Comparison of ENCODE assay signal across 12 mouse cellular contexts in genomic region chr9:40764887-40765580, GRCm38 (mm10). TPM values are rescaled to one million over a fixed set of nuclear protein-coding genes. Genes with fewer than 3 reads are reported as not detected.
A peak's percentile ranks its signal among the peaks of the same experiment; 100 is the strongest.
DNase-seq lines count a peak whose midpoint lies in the region; ATAC-seq and TF ChIP-seq lines count a peak whose summit lies in the region.
"Had no signal": no experiment of that assay in that cellular context is flagged by ENCODE, and none has a peak within 500 bp of the region (broad histone marks: within the 10 kb centered on the region; RNA-seq: fewer than 3 reads in every experiment).

No protein-coding gene starts in this region.

- TF ChIP-seq CTCF in kidney, postnatal 0 days (IDR thresholded peaks at IDR 0.05; ENCODE audit: low read depth): peak; percentile 34; the same call in 1 of the 2 replicates
- no peak for TF ChIP-seq CTCF in E14TG2a.4 (conservative IDR thresholded peaks at IDR 0.05; ENCODE audit: low read length)
- peak; percentile 55 for TF ChIP-seq CTCF in intestine, postnatal 0 days (IDR thresholded peaks at IDR 0.05; ENCODE audit: low read depth)

- WGBS in kidney, postnatal 0 days: 83% methylated on average over 8 of the region's 9 CpGs
- 56% methylated on average over 9 of the region's 9 CpGs for WGBS in intestine, postnatal 0 days
- WGBS in hindbrain, embryonic 13.5 days: 84% methylated on average over 8 of the region's 9 CpGs

- peaks cover 4% of the 10 kb centered on the region; the same call in 1 of the 2 replicates for H3K36me3 ChIP-seq in kidney, postnatal 0 days (ENCODE audit: insufficient read depth, low read length)
- no peaks in the 10 kb centered on the region; the same call in 1 of the 2 replicates for H3K36me3 ChIP-seq in E14TG2a.4 (ENCODE audit: insufficient read depth, low read length)
- H3K36me3 ChIP-seq in intestine, postnatal 0 days (ENCODE audit: control insufficient read depth, insufficient read depth): peaks cover 6% of the 10 kb centered on the region; the same call in 1 of the 2 replicates
- H3K36me3 ChIP-seq in hindbrain, embryonic 13.5 days: peaks cover 34% of the 10 kb centered on the region
- H3K36me3 ChIP-seq: midbrain, embryonic 15.5 days had no signal

- no peak for DNase-seq in kidney, postnatal 0 days (ENCODE audit: low spot score)
- DNase-seq in kidney, postnatal 25 days: no peak
- DNase-seq in 416B (ENCODE audit: low read depth): peak; percentile 87
- DNase-seq in spleen, postnatal 4 days (ENCODE audit: low spot score in 2 of 2): no peak
- no peak for DNase-seq in right cerebral cortex, postnatal 14 days
- DNase-seq: cerebellum, postnatal 10 days had no signal

- H3K9me3 ChIP-seq in kidney, postnatal 0 days (replicated peaks; ENCODE audit: low read length): no peaks in the 10 kb centered on the region
- peaks cover 12% of the 10 kb centered on the region for H3K9me3 ChIP-seq in E14TG2a.4 (ENCODE audit: low read length)
- H3K9me3 ChIP-seq in intestine, postnatal 0 days (ENCODE audit: control insufficient read depth): no peaks in the 10 kb centered on the region
- H3K9me3 ChIP-seq in hindbrain, embryonic 13.5 days: no peaks in the 10 kb centered on the region
- H3K9me3 ChIP-seq: hindbrain, embryonic 12.5 days; limb, embryonic 15.5 days; midbrain, embryonic 15.5 days had no signal

- no peak overlapping the region for H3K4me3 ChIP-seq in kidney, postnatal 0 days (replicated peaks; ENCODE audit: low read depth, low read length)
- H3K4me3 ChIP-seq in E14TG2a.4 (replicated peaks; ENCODE audit: low read length): 0 out of 2 replicates have a peak overlapping the region, but pooled peaks have one; percentile 13
- peak overlapping the region; percentile 23 for H3K4me3 ChIP-seq in intestine, postnatal 0 days (ENCODE audit: low read depth, low read length)
- no peak overlapping the region for H3K4me3 ChIP-seq in hindbrain, embryonic 13.5 days
- H3K4me3 ChIP-seq: hindbrain, embryonic 12.5 days; limb, embryonic 15.5 days; midbrain, embryonic 15.5 days had no signal

- no peaks in the 10 kb centered on the region for H3K27me3 ChIP-seq in kidney, postnatal 0 days (ENCODE audit: insufficient read depth, low read length)
- H3K27me3 ChIP-seq in E14TG2a.4 (ENCODE audit: insufficient read depth, low read length): no peaks in the 10 kb centered on the region
- H3K27me3 ChIP-seq in intestine, postnatal 0 days (replicated peaks; ENCODE audit: control insufficient read depth, insufficient read depth, low read length): no peaks in the 10 kb centered on the region
- H3K27me3 ChIP-seq in hindbrain, embryonic 13.5 days: no peaks in the 10 kb centered on the region
- H3K27me3 ChIP-seq: hindbrain, embryonic 12.5 days; limb, embryonic 15.5 days; midbrain, embryonic 15.5 days had no signal

- no peak for ATAC-seq in kidney, postnatal 0 days (replicated peaks; ENCODE audit: low FRiP score, low read depth)
- ATAC-seq in intestine, postnatal 0 days: peak; percentile 73
- ATAC-seq in hindbrain, embryonic 13.5 days (ENCODE audit: low FRiP score): no peak
- ATAC-seq: midbrain, embryonic 15.5 days had no signal

- H3K9ac ChIP-seq in kidney, postnatal 0 days (ENCODE audit: low read depth, low read length): no peak overlapping the region
- H3K9ac ChIP-seq in intestine, postnatal 0 days (ENCODE audit: low read depth, low read length): no peak overlapping the region
- H3K9ac ChIP-seq in hindbrain, embryonic 13.5 days: no peak overlapping the region
- H3K9ac ChIP-seq: hindbrain, embryonic 12.5 days; limb, embryonic 15.5 days; midbrain, embryonic 15.5 days had no signal

- no peaks in the 10 kb centered on the region for H3K4me1 ChIP-seq in kidney, postnatal 0 days (replicated peaks; ENCODE audit: insufficient read depth, low read length)
- H3K4me1 ChIP-seq in E14TG2a.4 (replicated peaks; ENCODE audit: low read depth, low read length): peaks cover 40% of the 10 kb centered on the region
- H3K4me1 ChIP-seq in intestine, postnatal 0 days (replicated peaks; ENCODE audit: control insufficient read depth, insufficient read depth, low read length): no peaks in the 10 kb centered on the region
- 0 out of 2 replicates have a peak, but pooled peaks cover under 1% of the 10 kb centered on the region for H3K4me1 ChIP-seq in hindbrain, embryonic 13.5 days (replicated peaks)
- H3K4me1 ChIP-seq: hindbrain, embryonic 12.5 days; limb, embryonic 15.5 days; midbrain, embryonic 15.5 days had no signal

- H3K4me2 ChIP-seq in kidney, postnatal 0 days (ENCODE audit: low read length): no peak overlapping the region
- peak overlapping the region; percentile 53 for H3K4me2 ChIP-seq in intestine, postnatal 0 days (replicated peaks; ENCODE audit: low read depth)
- H3K4me2 ChIP-seq in hindbrain, embryonic 13.5 days: no peak overlapping the region
- H3K4me2 ChIP-seq: hindbrain, embryonic 12.5 days; limb, embryonic 15.5 days; midbrain, embryonic 15.5 days had no signal

- no peak overlapping the region for H3K27ac ChIP-seq in kidney, postnatal 0 days
- H3K27ac ChIP-seq in intestine, postnatal 0 days (ENCODE audit: low read depth, low read length): peak overlapping the region; percentile 66
- H3K27ac ChIP-seq in hindbrain, embryonic 13.5 days: no peak overlapping the region
- H3K27ac ChIP-seq: hindbrain, embryonic 12.5 days; limb, embryonic 15.5 days; midbrain, embryonic 15.5 days had no signal

RNA-seq across cellular contexts. Expression of gene Hspa8, which starts 35.8 kb away (rescaled TPM):
- 1,937 and 2,022 TPM in 2 replicates for polyA plus RNA-seq in kidney, postnatal 0 days (2015; fragmentation: Nextera tagmentation; extraction: Ambion mirVana)
- polyA plus RNA-seq in intestine, postnatal 0 days (2015; fragmentation: Nextera tagmentation; extraction: Ambion mirVana): 1,042 and 1,135 TPM in 2 replicates
- 2,762 and 2,865 TPM in 2 replicates for polyA plus RNA-seq in hindbrain, embryonic 13.5 days (2015; fragmentation: Nextera tagmentation; extraction: Ambion mirVana)

Comparison
In these comparisons a context has a peak if more than half of its experiments do, and no peak if none do; other contexts are left out.
1. H3K4me3 ChIP-seq: peak in E14TG2a.4 (single experiment) and intestine, postnatal 0 days (single experiment); none in kidney, postnatal 0 days (single experiment) and hindbrain, embryonic 13.5 days (single experiment).